Mouse (Mus musculus): ENCODE measurements at regions not wholly inside any gene's neighbourhood (a gene's known extent, or its start where the extent isn't known, plus 50 kb on each side); places are given as distances from the start of the nearest gene placed in this dataset.

DNA sequence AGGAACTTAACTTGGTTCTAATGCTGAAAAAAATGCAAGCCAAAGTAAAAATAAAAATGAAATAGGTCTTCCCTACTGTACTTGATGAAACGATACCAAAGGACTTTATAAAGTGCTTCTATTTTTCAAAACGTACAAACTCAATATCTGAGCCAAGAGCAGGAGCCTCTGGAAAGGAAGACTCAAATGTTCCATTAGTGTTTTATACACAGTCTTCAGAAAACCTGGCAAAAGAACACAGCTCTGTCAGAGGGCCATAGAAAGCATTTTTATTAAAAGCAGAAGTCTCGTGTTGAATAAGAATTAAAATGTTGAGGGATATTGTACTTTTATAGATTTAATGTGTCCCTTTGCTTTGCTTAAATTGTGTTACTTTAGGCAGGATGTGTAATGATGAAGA, 174.6 kb downstream of the Slitrk6 start:
- H3K4me2 ChIP-seq (ENCODE audit: low read depth, low read length): no peak overlapping the region
- ATAC-seq (replicated peaks; ENCODE audit: insufficient number of reproducible peaks, low FRiP score, low TSS enrichment, low read depth) (no peak), DNase-seq (ENCODE audit: low spot score) (no peak)
- 83% methylated on average over 3 of the region's 3 CpGs for WGBS
- no peaks in the 10 kb centered on the region for H3K4me1 ChIP-seq (ENCODE audit: control insufficient read depth, insufficient read depth, low read length)
- H3K36me3 ChIP-seq (replicated peaks; ENCODE audit: control insufficient read depth, insufficient read depth, low read depth, low read length): no peaks in the 10 kb centered on the region
- H3K4me3 ChIP-seq (ENCODE audit: low read depth, low read length): no peak overlapping the region
- no peak overlapping the region for H3K9ac ChIP-seq (replicated peaks; ENCODE audit: low read length)
- H3K9me3 ChIP-seq (replicated peaks; ENCODE audit: control insufficient read depth, low read length): no peaks in the 10 kb centered on the region
- no peak overlapping the region for H3K27ac ChIP-seq (replicated peaks; ENCODE audit: low read depth, low read length)
- H3K27me3 ChIP-seq (ENCODE audit: control insufficient read depth, insufficient read depth, low read length): no peaks in the 10 kb centered on the region

DNA sequence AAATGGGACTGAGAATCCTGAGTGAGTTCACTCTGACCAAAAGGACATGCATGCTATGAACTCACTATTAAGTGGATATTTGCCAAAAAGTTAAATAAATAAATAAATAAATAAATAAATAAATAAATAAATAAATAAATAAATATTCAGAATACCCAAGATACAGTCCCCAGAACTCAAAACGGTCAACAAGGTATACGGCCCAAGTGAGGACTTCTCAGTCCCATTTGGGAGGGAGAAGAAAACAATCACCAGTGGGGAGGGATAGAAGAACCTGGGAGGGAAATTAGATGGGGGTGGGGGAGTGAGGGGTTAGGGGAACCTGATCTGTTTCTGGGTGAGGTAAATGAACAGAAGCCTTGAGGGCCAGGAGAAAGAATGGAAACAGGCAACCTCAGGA, 184.2 kb downstream of the Slitrk6 start:
- Histone ChIP-seq H3K36me3 (replicated peaks; ENCODE audit: control insufficient read depth, insufficient read depth, low read depth, low read length) (no peaks in the 10 kb centered on the region), H3K27ac (replicated peaks; ENCODE audit: low read depth, low read length) (no peak overlapping the region), H3K4me1 (ENCODE audit: control insufficient read depth, insufficient read depth, low read length) (no peaks in the 10 kb centered on the region), H3K4me3 (ENCODE audit: low read depth, low read length) (no peak overlapping the region), H3K27me3 (ENCODE audit: control insufficient read depth, insufficient read depth, low read length) (no peaks in the 10 kb centered on the region), H3K9ac (replicated peaks; ENCODE audit: low read length) (no peak overlapping the region), H3K9me3 (replicated peaks; ENCODE audit: control insufficient read depth, low read length) (no peaks in the 10 kb centered on the region), H3K4me2 (ENCODE audit: low read depth, low read length) (no peak overlapping the region)
- WGBS: 91% methylated on average over 2 of the region's 2 CpGs
- no peak for DNase-seq (ENCODE audit: low spot score)
- 0 out of 2 replicates have a peak, but pooled peaks have one; percentile 59 for ATAC-seq (replicated peaks; ENCODE audit: insufficient number of reproducible peaks, low FRiP score, low TSS enrichment, low read depth)

DNA sequence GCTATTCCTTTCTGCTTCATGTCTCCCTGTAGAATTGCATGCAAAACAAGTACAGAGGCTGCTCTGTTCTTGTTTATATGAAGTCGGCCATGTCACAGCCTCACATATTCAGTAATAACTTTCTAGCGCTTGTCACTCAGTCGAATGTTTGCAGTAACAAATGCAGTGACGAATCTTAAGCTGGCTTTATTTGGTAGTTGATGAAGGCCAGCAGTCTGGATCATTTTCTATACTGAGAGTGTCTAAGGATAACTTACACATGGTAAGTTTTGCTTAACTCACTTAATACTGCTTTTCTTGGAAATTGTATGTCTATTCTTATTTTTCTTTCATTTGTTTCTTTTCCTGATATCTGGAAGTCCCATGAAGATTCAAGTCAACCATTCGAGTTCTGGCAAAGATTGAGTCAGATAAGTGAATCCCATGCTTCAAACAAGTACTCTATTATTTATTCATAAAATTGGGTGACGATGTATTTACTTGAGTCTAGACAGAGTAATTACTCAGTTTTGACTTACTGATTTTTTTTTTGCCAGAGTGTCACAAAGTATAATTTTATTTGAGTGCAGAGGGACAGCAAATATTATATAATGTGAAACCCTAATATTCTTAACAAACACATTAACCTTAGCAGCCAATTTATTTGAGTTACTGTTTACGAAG, 189.0 kb downstream of the Slitrk6 start:
- ATAC-seq (replicated peaks; ENCODE audit: insufficient number of reproducible peaks, low FRiP score, low TSS enrichment, low read depth) (no peak), DNase-seq (ENCODE audit: low spot score) (no peak)
- Histone ChIP-seq H3K36me3 (replicated peaks; ENCODE audit: control insufficient read depth, insufficient read depth, low read depth, low read length) (no peaks in the 10 kb centered on the region), H3K27ac (replicated peaks; ENCODE audit: low read depth, low read length) (no peak overlapping the region), H3K9me3 (replicated peaks; ENCODE audit: control insufficient read depth, low read length) (no peaks in the 10 kb centered on the region), H3K4me3 (ENCODE audit: low read depth, low read length) (no peak overlapping the region), H3K4me2 (ENCODE audit: low read depth, low read length) (no peak overlapping the region), H3K4me1 (ENCODE audit: control insufficient read depth, insufficient read depth, low read length) (no peaks in the 10 kb centered on the region), H3K27me3 (ENCODE audit: control insufficient read depth, insufficient read depth, low read length) (no peaks in the 10 kb centered on the region), H3K9ac (replicated peaks; ENCODE audit: low read length) (no peak overlapping the region)
- whole genome bisulfite sequencing: 63% methylated on average over 7 of the region's 7 CpGs

DNA sequence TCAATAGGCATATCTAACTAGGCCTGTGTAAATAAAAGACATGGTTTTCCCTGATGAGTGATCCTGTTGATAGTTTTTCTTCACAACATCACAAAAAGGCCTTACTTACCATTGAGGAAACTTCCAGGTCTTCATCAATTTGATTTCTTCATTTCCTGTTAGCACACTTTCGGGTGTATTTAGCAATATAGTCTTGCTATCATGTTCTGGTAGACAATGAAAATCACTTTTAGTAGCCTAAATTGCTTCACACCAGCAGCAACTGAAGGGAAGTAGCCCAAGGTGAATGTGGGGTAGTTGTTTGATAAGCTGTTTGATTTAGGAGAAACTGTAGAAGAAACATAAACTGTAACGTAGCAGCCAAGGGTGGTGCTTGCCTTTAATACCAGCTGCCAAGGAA, 190.3 kb downstream of the Slitrk6 start:
- Histone ChIP-seq H3K27ac (replicated peaks; ENCODE audit: low read depth, low read length) (no peak overlapping the region), H3K27me3 (ENCODE audit: control insufficient read depth, insufficient read depth, low read length) (no peaks in the 10 kb centered on the region), H3K36me3 (replicated peaks; ENCODE audit: control insufficient read depth, insufficient read depth, low read depth, low read length) (no peaks in the 10 kb centered on the region), H3K9ac (replicated peaks; ENCODE audit: low read length) (no peak overlapping the region), H3K4me1 (ENCODE audit: control insufficient read depth, insufficient read depth, low read length) (no peaks in the 10 kb centered on the region), H3K9me3 (replicated peaks; ENCODE audit: control insufficient read depth, low read length) (no peaks in the 10 kb centered on the region), H3K4me2 (ENCODE audit: low read depth, low read length) (no peak overlapping the region), H3K4me3 (ENCODE audit: low read depth, low read length) (no peak overlapping the region)
- DNase-seq (ENCODE audit: low spot score) (no peak), ATAC-seq (replicated peaks; ENCODE audit: insufficient number of reproducible peaks, low FRiP score, low TSS enrichment, low read depth) (no peak)
- 83% methylated on average over 2 of the region's 2 CpGs for WGBS

DNA sequence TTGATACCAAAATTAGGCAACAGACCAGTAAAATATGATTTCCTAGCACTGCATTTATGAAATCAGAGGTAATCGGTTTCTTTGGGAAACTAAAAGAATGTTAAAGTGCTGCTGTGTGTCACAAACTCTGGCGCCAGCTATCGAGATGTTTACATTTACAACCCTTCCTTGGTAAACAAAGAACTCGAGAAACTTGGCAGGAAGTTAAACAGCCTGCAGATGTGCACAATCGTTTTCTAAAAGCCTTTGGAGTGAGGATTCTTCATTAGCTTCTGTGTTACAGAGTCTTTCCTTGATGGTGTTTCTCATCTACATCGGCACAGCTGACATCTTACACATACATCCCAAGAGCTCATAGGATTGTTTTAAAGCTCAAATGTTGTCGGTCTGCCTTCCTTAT, 209.7 kb downstream of the Slitrk6 start:
- Histone ChIP-seq H3K27ac (replicated peaks; ENCODE audit: low read depth, low read length) (no peak overlapping the region), H3K27me3 (ENCODE audit: control insufficient read depth, insufficient read depth, low read length) (no peaks in the 10 kb centered on the region), H3K4me3 (ENCODE audit: low read depth, low read length) (no peak overlapping the region), H3K9ac (replicated peaks; ENCODE audit: low read length) (no peak overlapping the region), H3K4me1 (ENCODE audit: control insufficient read depth, insufficient read depth, low read length) (no peaks in the 10 kb centered on the region), H3K9me3 (replicated peaks; ENCODE audit: control insufficient read depth, low read length) (no peaks in the 10 kb centered on the region), H3K4me2 (ENCODE audit: low read depth, low read length) (no peak overlapping the region), H3K36me3 (replicated peaks; ENCODE audit: control insufficient read depth, insufficient read depth, low read depth, low read length) (no peaks in the 10 kb centered on the region)
- WGBS: 66% methylated on average over 7 of the region's 7 CpGs
- ATAC-seq (replicated peaks; ENCODE audit: insufficient number of reproducible peaks, low FRiP score, low TSS enrichment, low read depth): no peak
- DNase-seq (ENCODE audit: low spot score): no peak

DNA sequence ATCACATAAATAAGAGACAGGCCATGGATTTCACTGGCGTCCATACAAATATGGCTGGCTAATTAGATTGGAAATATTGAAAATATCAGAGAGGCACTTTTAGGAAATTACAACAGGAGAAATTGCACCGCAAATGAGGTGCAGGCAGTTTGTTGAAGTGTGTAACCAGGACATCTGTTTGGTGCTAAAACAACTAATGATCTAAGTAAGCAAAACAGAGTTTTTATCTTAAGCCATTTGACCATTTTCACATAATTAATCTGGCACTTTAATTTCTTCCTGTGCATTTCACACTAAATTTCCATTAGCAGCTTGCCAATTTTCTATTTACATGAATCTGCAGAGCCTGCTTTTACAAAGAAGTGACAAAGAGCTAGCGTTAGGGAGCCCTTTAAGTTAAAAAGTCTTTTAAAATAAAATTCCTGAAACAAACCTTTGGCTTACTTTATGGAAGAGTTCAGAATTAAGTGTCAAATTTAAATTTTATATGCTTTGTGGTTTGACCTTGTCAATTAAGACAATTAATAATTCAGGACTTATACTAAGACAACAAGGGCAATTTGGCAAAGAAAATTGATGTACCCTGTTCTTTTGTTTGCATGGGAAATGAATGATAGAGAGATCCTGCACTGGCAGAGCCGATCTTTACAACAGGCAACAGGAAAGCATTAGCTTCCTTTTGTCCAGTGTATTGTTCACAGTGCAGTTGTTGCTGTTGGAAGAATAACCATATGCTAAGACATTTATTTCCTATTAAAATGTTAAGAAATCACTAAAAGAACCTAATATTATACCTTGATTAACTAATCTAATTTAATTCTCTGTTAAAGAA, 211.4 kb downstream of the Slitrk6 start:
- Histone ChIP-seq H3K4me2 (ENCODE audit: low read depth, low read length) (no peak overlapping the region), H3K9ac (replicated peaks; ENCODE audit: low read length) (no peak overlapping the region), H3K27me3 (ENCODE audit: control insufficient read depth, insufficient read depth, low read length) (no peaks in the 10 kb centered on the region), H3K36me3 (replicated peaks; ENCODE audit: control insufficient read depth, insufficient read depth, low read depth, low read length) (no peaks in the 10 kb centered on the region), H3K27ac (replicated peaks; ENCODE audit: low read depth, low read length) (no peak overlapping the region), H3K4me3 (ENCODE audit: low read depth, low read length) (no peak overlapping the region), H3K4me1 (ENCODE audit: control insufficient read depth, insufficient read depth, low read length) (no peaks in the 10 kb centered on the region), H3K9me3 (replicated peaks; ENCODE audit: control insufficient read depth, low read length) (no peaks in the 10 kb centered on the region)
- ATAC-seq (replicated peaks; ENCODE audit: insufficient number of reproducible peaks, low FRiP score, low TSS enrichment, low read depth) (no peak), DNase-seq (ENCODE audit: low spot score) (no peak)
- 86% methylated on average over 4 of the region's 4 CpGs for WGBS

DNA sequence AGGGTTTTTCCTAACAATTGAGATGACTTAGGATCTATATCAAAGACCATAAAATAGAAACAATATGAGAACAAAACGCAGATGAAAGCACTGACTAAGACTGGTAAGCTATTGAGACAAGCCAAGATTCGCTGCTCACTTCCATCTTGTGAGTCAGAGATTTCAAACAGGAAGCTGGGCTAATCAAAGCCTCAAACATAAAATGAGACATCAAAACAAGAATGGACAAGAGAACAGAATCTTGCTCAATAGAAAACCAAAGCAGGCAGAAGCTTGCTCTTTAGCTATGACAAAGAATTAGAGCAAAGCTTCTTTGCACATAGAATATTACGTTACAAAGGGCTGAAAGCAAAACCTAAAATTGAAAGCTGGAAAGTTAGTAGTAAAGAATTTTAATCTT, 227.6 kb downstream of the Slitrk6 start:
- ATAC-seq (replicated peaks; ENCODE audit: insufficient number of reproducible peaks, low FRiP score, low TSS enrichment, low read depth): no peak
- WGBS: 68% methylated on average over 3 of the region's 3 CpGs
- no peaks in the 10 kb centered on the region for H3K27me3 ChIP-seq (ENCODE audit: control insufficient read depth, insufficient read depth, low read length)
- H3K9me3 ChIP-seq (replicated peaks; ENCODE audit: control insufficient read depth, low read length): no peaks in the 10 kb centered on the region
- no peaks in the 10 kb centered on the region for H3K4me1 ChIP-seq (ENCODE audit: control insufficient read depth, insufficient read depth, low read length)
- no peak overlapping the region for H3K27ac ChIP-seq (replicated peaks; ENCODE audit: low read depth, low read length)
- peak; percentile 25 for DNase-seq (ENCODE audit: low spot score)
- H3K4me3 ChIP-seq (ENCODE audit: low read depth, low read length): no peak overlapping the region
- H3K36me3 ChIP-seq (replicated peaks; ENCODE audit: control insufficient read depth, insufficient read depth, low read depth, low read length): no peaks in the 10 kb centered on the region
- H3K9ac ChIP-seq (replicated peaks; ENCODE audit: low read length): no peak overlapping the region
- no peak overlapping the region for H3K4me2 ChIP-seq (ENCODE audit: low read depth, low read length)

DNA sequence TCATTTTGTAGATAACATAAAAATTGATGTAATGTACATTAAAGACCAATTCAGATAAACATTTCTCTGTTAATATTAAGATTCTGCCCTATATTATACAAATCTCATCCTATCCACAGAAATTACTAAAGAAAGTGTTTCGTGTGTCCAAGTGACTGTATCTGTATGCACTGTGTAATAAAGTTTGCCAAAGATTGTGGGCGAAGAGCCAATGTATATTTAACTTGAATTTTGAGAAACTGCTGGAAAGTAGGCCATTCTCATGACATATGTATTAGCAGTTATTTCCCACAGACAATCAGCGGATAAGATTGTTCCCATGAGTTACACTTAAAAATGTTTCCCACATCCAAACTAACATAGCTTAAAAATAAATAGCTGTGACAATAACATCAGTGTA, 269.9 kb downstream of the Slitrk6 start:
- 83% methylated on average over 3 of the region's 3 CpGs for WGBS
- Histone ChIP-seq H3K9me3 (replicated peaks; ENCODE audit: control insufficient read depth, low read length) (no peaks in the 10 kb centered on the region), H3K36me3 (replicated peaks; ENCODE audit: control insufficient read depth, insufficient read depth, low read depth, low read length) (no peaks in the 10 kb centered on the region), H3K27me3 (ENCODE audit: control insufficient read depth, insufficient read depth, low read length) (no peaks in the 10 kb centered on the region), H3K9ac (replicated peaks; ENCODE audit: low read length) (no peak overlapping the region), H3K4me3 (ENCODE audit: low read depth, low read length) (no peak overlapping the region), H3K4me2 (ENCODE audit: low read depth, low read length) (no peak overlapping the region), H3K4me1 (ENCODE audit: control insufficient read depth, insufficient read depth, low read length) (no peaks in the 10 kb centered on the region), H3K27ac (replicated peaks; ENCODE audit: low read depth, low read length) (no peak overlapping the region)
- no peak for ATAC-seq (replicated peaks; ENCODE audit: insufficient number of reproducible peaks, low FRiP score, low TSS enrichment, low read depth)
- no peak for DNase-seq (ENCODE audit: low spot score)

Data from embryonic facial prominence, embryonic 11.5 days (tissue).